In genomic region chr14:109891151-109891895, GRCm38 (mm10) we compare ENCODE assay signal across 14 mouse cellular contexts.
DNase-seq lines count a peak whose midpoint lies in the region; ATAC-seq and TF ChIP-seq lines count a peak whose summit lies in the region.
"Had no signal": no experiment of that assay in that cellular context is flagged by ENCODE, and none has a peak within 500 bp of the region (broad histone marks: within the 10 kb centered on the region; RNA-seq: fewer than 3 reads in every experiment).

No protein-coding gene starts in this region.

- H3K9me3 ChIP-seq in neural tube, embryonic 11.5 days (ENCODE audit: control insufficient read depth, low read length), result no peaks in the 10 kb centered on the region
- no peaks in the 10 kb centered on the region for H3K9me3 ChIP-seq in limb, embryonic 13.5 days
- H3K9me3 ChIP-seq: liver, embryonic 15.5 days had no signal

- H3K79me2 ChIP-seq in heart, adult 2 months (replicated peaks; ENCODE audit: control insufficient read depth, insufficient read depth, low read length), result no peaks in the 10 kb centered on the region

- no peak overlapping the region for H3K4me3 ChIP-seq in heart, adult 2 months
- no peak overlapping the region for H3K4me3 ChIP-seq in neural tube, embryonic 11.5 days (ENCODE audit: low read depth, low read length)
- H3K4me3 ChIP-seq in limb, embryonic 13.5 days, result no peak overlapping the region
- H3K4me3 ChIP-seq: liver, embryonic 15.5 days had no signal

- 59% methylated on average over 3 of the region's 3 CpGs for WGBS in heart, adult 2 months
- WGBS in neural tube, embryonic 11.5 days, result 84% methylated on average over 3 of the region's 3 CpGs
- WGBS in limb, embryonic 13.5 days, result 54% methylated on average over 3 of the region's 3 CpGs

- ATAC-seq in neural tube, embryonic 11.5 days (ENCODE audit: insufficient read depth, low FRiP score, low TSS enrichment), result peak; percentile 58
- ATAC-seq in limb, embryonic 13.5 days (ENCODE audit: low FRiP score, low read depth), result peak; percentile 69; the same call in 1 of the 2 replicates

- TF ChIP-seq CTCF in heart, adult 2 months (IDR thresholded peaks at IDR 0.05), result peak; percentile 50

- no peaks in the 10 kb centered on the region for H3K27me3 ChIP-seq in heart, adult 2 months (ENCODE audit: control insufficient read depth, insufficient read depth, low read length)
- no peaks in the 10 kb centered on the region for H3K27me3 ChIP-seq in neural tube, embryonic 11.5 days (ENCODE audit: control insufficient read depth, insufficient read depth, low read length)
- H3K27me3 ChIP-seq in limb, embryonic 13.5 days, result no peaks in the 10 kb centered on the region
- H3K27me3 ChIP-seq: CH12.LX; liver, embryonic 15.5 days had no signal

- no peak for TF ChIP-seq EP300 in heart, adult 2 months (IDR thresholded peaks at IDR 0.05; ENCODE audit: insufficient read depth, low read depth, low read length)

- DNase-seq in heart, adult 2 months, result no peak
- no peak for DNase-seq in heart, postnatal 10 days
- DNase-seq in neural tube, embryonic 11.5 days (ENCODE audit: low spot score), result no peak
- DNase-seq in neural tube, embryonic 10.5 days (ENCODE audit: extremely low spot score, low spot score), result no peak
- no peak for DNase-seq in liver
- no peak for DNase-seq in right cerebral cortex, adult 2 months (ENCODE audit: low spot score in 2 of 2)
- no peak for DNase-seq in cerebellum, adult 9-10 months
- DNase-seq: embryo, embryonic 11 days; gastrocnemius, postnatal 14 days; heart, postnatal 4 days; right cerebral cortex, postnatal 4 days had no signal

- H3K9ac ChIP-seq in heart, adult 2 months (ENCODE audit: low read depth, low read length), result no peak overlapping the region
- no peak overlapping the region for H3K9ac ChIP-seq in neural tube, embryonic 11.5 days (ENCODE audit: low read length)
- no peak overlapping the region for H3K9ac ChIP-seq in limb, embryonic 13.5 days
- H3K9ac ChIP-seq: liver, embryonic 15.5 days had no signal

- H3K4me1 ChIP-seq in heart, adult 2 months (ENCODE audit: control insufficient read depth, insufficient read depth, low read length), result no peaks in the 10 kb centered on the region
- no peaks in the 10 kb centered on the region for H3K4me1 ChIP-seq in neural tube, embryonic 11.5 days (ENCODE audit: control insufficient read depth, insufficient read depth, low read length)
- H3K4me1 ChIP-seq in limb, embryonic 13.5 days, result no peaks in the 10 kb centered on the region
- H3K4me1 ChIP-seq: liver, embryonic 15.5 days had no signal

- intact Hi-C loops in heart, adult 2 months (cut with DNase I), result no loop called here
- intact Hi-C loops in heart, postnatal 10 days (cut with DNase I), result loop anchor here (2.0 kb wide), 1 partner anchor 871 kb away; no protein-coding TSS in a partner anchor

- no peak overlapping the region for H3K4me2 ChIP-seq in neural tube, embryonic 11.5 days (ENCODE audit: low read depth)
- no peak overlapping the region for H3K4me2 ChIP-seq in limb, embryonic 13.5 days (replicated peaks)
- H3K4me2 ChIP-seq: liver, embryonic 15.5 days had no signal

- H3K27ac ChIP-seq in heart, adult 2 months, result no peak overlapping the region
- no peak overlapping the region for H3K27ac ChIP-seq in neural tube, embryonic 11.5 days (ENCODE audit: low read depth, low read length)
- no peak overlapping the region for H3K27ac ChIP-seq in limb, embryonic 13.5 days
- H3K27ac ChIP-seq: liver, embryonic 15.5 days had no signal

- no peak for TF ChIP-seq POLR2A in heart, adult 2 months (IDR thresholded peaks at IDR 0.05; ENCODE audit: insufficient read depth, low read depth, low read length)

- H3K36me3 ChIP-seq in heart, adult 2 months (ENCODE audit: control insufficient read depth, insufficient read depth, low read length), result no peaks in the 10 kb centered on the region
- no peaks in the 10 kb centered on the region for H3K36me3 ChIP-seq in neural tube, embryonic 11.5 days (ENCODE audit: control insufficient read depth, insufficient read depth, low read length)
- no peaks in the 10 kb centered on the region for H3K36me3 ChIP-seq in limb, embryonic 13.5 days
- H3K36me3 ChIP-seq: liver, embryonic 15.5 days had no signal
